Mouse (Mus musculus): ENCODE results near the gene Tnrc6b.
"Not testable (repeated sequence)": the region's sequence is repeated elsewhere in the genome, so short reads cannot be mapped to it uniquely, and the experiment has no call there.

The Tnrc6b gene

GRCm38 (mm10) chr15:80735708-80736107, 24.6 kb downstream of the Tnrc6b start:
- not testable (repeated sequence) for DNase-seq (ENCODE audit: extremely low spot score, low read depth, low spot score)

GRCm38 (mm10) chr15:80736553-80736952, 25.4 kb downstream of the Tnrc6b start:
- no peak for DNase-seq (ENCODE audit: extremely low spot score, low read depth, low spot score)

- no peak for DNase-seq (ENCODE audit: extremely low spot score, low read depth, low spot score)
Observed at GRCm38 (mm10) chr15:80738244-80738643, 27.1 kb downstream of the Tnrc6b start.

GRCm38 (mm10) chr15:80739972-80740371, 28.9 kb downstream of the Tnrc6b start:
- no peak for DNase-seq (ENCODE audit: extremely low spot score, low read depth, low spot score)

- DNase-seq (ENCODE audit: extremely low spot score, low read depth, low spot score), result no peak
Observed at GRCm38 (mm10) chr15:80741836-80742235, 30.7 kb downstream of the Tnrc6b start.

GRCm38 (mm10) chr15:80742991-80743474, 31.9 kb downstream of the Tnrc6b start:
- DNase-seq (ENCODE audit: extremely low spot score, low read depth, low spot score), result no peak

GRCm38 (mm10) chr15:80743606-80744005, 32.5 kb downstream of the Tnrc6b start:
- DNase-seq (ENCODE audit: extremely low spot score, low read depth, low spot score), result no peak

- DNase-seq (ENCODE audit: extremely low spot score, low read depth, low spot score), result no peak
Observed at GRCm38 (mm10) chr15:80744667-80745422, 33.7 kb downstream of the Tnrc6b start.

- no peak for DNase-seq (ENCODE audit: extremely low spot score, low read depth, low spot score)
Observed at GRCm38 (mm10) chr15:80748979-80749378, 37.9 kb downstream of the Tnrc6b start.

GRCm38 (mm10) chr15:80753351-80753750, 42.2 kb downstream of the Tnrc6b start:
- DNase-seq (ENCODE audit: extremely low spot score, low read depth, low spot score), result no peak

GRCm38 (mm10) chr15:80754103-80754502, 43.0 kb downstream of the Tnrc6b start:
- no peak for DNase-seq (ENCODE audit: extremely low spot score, low read depth, low spot score)

- DNase-seq (ENCODE audit: extremely low spot score, low read depth, low spot score), result no peak
Observed at GRCm38 (mm10) chr15:80759451-80759850, 48.3 kb downstream of the Tnrc6b start.

- no peak for DNase-seq (ENCODE audit: extremely low spot score, low read depth, low spot score)
Observed at GRCm38 (mm10) chr15:80760504-80760903, 49.4 kb downstream of the Tnrc6b start.

- no peak for DNase-seq (ENCODE audit: extremely low spot score, low read depth, low spot score)
Observed at GRCm38 (mm10) chr15:80760935-80761334, 49.8 kb downstream of the Tnrc6b start.

GRCm38 (mm10) chr15:80762621-80763020, 51.5 kb downstream of the Tnrc6b start:
- no peak for DNase-seq (ENCODE audit: extremely low spot score, low read depth, low spot score)

GRCm38 (mm10) chr15:80764666-80765065, 53.6 kb downstream of the Tnrc6b start:
- DNase-seq (ENCODE audit: extremely low spot score, low read depth, low spot score), result no peak

GRCm38 (mm10) chr15:80765381-80765780, 54.3 kb downstream of the Tnrc6b start:
- no peak for DNase-seq (ENCODE audit: extremely low spot score, low read depth, low spot score)

- DNase-seq (ENCODE audit: extremely low spot score, low read depth, low spot score), result no peak
Observed at GRCm38 (mm10) chr15:80768216-80768615, 57.1 kb downstream of the Tnrc6b start.

GRCm38 (mm10) chr15:80771926-80772441, 60.9 kb downstream of the Tnrc6b start:
- no peak for DNase-seq (ENCODE audit: extremely low spot score, low read depth, low spot score)

GRCm38 (mm10) chr15:80774666-80775065, 63.6 kb downstream of the Tnrc6b start:
- DNase-seq (ENCODE audit: extremely low spot score, low read depth, low spot score), result no peak

GRCm38 (mm10) chr15:80779006-80779405, 67.9 kb downstream of the Tnrc6b start:
- no peak for DNase-seq (ENCODE audit: extremely low spot score, low read depth, low spot score)

GRCm38 (mm10) chr15:80780154-80780751, 69.1 kb downstream of the Tnrc6b start:
- no peak for DNase-seq (ENCODE audit: extremely low spot score, low read depth, low spot score)
